Mouse (Mus musculus): ENCODE results near the gene Fgfr2.
A peak's percentile ranks its signal among the peaks of the same experiment; 100 is the strongest.
"Not testable (repeated sequence)": the region's sequence is repeated elsewhere in the genome, so short reads cannot be mapped to it uniquely, and the experiment has no call there.

The Fgfr2 gene

DNA sequence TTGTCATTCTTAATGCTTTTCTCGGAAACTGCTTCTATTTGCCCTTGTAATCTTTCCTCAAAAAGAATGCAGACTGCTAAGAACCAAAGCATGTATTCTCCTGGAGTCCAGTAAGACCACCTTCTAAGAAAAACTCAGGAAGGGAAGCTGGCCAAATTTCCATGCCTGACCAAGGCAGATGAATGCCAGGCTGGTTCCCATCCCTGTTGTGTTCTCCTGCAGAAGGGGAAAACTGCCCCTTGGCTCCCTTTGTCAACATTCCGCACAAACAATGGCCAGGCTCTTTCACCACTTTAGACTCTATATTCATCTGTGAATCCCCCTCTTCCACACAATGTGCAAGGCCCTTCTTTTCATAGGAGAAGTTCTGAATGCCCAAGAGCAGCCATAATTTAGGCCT, 5.3 kb downstream of the Fgfr2 start:
- no peak for DNase-seq

DNA sequence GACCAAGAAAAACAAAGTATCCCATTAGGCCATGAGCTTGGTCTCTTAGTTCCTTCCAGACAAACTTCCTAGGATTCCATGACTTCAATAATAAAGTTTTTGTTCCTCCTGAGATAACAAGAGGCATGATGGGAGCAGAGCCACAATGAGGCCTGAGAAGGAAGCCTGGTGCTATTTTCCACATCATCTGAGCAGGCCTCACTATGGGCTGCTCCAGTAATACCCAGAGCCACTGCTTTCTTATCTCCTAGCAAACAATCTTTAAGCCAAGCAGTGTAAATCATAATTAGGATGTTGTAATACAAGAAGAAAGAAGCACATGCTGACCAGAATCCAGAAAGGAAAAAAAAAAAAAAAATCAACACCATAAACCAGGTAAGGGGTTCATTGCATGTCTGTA, 6.6 kb downstream of the Fgfr2 start:
- no peak for DNase-seq

DNA sequence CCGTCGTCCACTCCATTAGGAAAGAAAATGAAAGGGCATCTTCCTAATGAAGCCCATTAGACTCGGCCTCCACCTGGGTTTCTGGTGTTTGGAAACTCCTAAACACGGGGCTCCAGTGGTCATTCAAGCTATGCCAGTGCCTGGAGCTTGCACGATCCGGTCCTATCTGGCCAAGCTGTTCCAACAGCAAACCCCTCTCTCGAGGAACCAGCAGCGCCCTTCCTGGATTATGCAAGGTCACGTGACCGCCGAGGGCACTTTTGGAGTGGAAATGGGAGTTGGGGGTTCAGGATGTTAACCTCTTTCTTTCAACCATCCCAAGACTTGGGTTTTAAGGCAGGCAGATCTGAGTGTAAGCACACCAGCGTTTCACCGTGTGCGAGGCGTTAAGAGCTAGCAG, 7.3 kb downstream of the Fgfr2 start:
- DNase-seq: peak; percentile 47

DNA sequence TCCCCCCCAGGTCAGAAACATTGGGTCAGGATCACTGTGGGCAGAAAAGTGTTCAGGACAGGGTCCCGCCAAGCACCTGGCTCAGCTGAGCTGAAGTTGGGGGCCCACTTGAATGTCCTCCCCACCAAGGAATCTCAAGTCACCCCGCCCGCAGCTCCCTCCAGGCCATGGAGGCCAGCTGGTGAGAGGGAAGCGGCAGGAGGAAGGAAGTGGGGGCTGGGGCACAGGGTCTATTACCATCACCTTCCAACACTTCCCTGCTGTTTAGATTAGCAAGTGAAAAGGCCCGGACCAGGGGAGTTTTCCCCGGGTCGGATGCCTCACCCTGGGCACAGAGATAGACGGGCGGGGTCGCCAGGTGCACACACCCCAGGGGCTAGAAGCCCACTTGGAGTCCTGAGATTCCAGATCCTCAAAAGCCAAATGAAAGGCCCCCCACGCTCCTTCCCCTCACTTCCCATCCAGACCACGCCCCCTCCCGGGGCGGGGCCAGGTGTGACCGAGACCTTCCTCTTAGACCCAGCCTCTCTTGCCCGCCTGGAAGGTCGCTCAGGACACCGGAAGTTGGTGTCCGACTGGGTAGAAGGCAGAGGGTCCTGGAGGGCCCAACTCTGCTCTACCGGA, 8.2 kb downstream of the Fgfr2 start:
- DNase-seq: no peak

DNA sequence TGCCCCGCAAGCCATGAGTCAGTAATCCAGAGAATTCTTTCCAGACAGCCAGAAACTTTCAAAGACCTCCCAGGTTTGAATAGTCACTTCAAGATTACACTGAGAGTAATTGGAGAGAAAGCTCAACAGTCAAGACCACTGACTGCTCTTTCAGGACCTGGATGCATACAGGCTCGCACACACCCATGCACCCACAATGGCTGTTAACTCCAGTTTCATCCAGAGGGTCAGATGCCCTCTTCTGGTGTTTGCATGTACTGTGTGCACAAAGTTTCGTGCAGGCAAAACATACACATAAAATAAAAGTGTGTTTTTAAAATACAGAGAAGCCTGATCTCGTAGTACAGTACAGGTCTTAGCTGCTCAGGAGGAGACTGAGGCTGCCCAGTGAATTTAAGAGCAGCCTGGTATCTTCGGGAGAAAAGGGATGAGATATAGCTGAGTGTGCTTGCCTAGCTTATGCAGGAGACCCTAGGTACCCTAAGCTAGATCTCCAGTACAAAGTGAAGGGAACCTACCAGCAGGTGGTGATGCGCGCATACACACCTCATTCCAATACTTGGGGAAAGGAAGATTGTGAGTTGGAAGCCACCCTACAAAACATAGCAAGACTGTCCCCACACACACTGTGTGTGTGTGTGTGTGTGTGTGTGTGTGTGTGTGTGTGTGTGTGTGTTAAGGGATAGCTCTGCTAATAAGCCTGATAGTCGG, 9.8 kb downstream of the Fgfr2 start:
- DNase-seq: no peak

DNA sequence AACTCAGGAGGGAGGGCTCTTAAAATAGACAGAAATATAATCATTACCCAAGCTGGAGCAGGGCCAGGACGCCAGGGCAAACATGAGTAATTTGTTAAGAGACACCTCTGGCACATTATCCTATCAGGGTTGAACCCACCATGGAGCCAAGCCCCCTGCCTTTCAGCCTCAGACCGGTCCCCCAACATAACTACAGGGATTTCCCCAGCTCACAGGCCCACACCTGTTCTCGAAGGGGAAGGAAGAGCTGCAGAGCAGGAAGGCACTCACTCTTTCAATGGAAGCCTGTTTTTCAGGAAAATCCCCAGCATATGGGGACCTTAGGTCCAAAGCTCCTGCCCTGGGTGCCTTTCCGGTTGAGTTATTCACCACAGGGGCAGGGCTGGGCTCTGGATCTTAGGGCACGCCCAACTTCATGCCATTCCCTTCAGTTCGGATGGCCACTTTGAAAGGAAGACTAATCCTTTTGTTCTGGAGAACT, 10.8 kb downstream of the Fgfr2 start:
- no peak for DNase-seq

DNA sequence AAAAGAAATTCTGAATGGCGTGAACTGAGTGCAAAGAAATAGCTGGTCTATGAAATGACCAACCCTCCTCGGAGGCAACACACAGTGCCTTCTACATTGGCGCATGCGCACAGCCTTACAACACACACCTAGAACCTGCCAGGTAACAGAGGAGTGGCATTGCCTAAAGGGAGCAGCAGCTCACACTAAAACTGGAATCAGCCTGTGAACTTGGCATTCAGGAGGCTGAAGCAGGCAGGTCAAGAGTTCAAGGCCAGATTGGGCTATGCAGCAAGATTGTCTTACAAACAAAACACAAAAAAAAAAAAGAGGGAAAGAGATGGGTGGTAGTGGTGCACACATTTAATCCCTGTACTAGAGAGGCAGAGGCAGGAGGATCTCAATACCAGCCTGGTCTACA, 13.7 kb downstream of the Fgfr2 start:
- DNase-seq: no peak

DNA sequence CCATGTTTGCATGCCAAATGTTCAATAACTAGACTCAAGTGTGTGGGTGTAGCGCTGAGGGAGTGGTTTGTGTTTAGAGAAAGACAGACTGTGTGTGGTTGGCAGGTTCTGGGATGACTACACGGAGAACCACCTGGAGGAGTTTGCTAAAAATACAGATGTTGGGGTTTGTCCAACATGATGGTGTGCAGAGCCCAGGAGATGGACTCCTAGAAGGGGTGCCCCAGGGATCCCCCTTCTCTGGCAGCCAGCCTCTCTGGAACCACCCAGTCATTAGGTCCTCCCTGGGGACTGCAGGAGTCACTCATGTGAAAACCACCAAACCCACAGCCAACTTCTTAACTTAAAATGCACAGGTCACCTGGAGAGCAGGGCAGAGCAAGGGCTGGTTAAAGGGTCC, 14.5 kb downstream of the Fgfr2 start:
- DNase-seq: no peak

DNA sequence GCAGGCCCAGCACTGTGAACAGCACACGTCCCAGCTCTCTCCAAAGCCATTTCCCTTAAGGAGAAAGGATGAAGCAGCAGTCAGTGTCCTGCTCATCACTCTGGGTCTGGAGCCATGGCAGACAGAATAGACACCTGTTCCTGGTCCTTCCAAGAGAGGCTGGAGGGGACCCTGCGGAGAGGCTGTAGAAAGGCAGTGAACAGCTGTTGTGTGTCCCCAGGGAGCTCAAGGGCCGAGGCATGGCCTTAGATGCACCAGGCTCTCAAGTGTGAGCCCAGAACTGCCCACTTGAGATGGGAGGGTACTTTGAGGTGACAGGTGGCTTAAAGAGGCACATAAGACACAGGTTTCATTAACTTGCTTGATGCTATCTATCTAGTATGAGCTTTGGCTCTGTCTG, 20.6 kb downstream of the Fgfr2 start:
- no peak for DNase-seq

DNA sequence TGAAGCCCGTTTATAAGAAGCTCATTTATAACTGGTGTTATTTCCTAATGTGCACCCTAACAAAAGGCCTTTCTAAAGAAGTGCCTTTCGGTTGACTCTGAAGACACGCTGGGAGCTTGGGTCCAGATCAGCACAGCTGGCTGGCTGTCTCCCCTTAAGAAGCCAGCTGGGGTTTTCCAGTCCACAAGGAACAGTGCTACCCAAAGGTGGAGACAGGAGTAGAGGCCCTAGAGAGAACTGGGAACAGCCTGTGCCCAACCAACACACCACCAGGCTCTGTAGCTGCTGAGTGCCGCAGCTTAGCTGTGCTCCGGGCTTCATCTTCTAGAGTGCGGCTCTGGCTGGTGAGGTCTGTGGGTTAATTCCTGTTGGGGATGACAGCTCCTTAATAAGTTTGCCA, 22.1 kb downstream of the Fgfr2 start:
- DNase-seq: no peak

DNA sequence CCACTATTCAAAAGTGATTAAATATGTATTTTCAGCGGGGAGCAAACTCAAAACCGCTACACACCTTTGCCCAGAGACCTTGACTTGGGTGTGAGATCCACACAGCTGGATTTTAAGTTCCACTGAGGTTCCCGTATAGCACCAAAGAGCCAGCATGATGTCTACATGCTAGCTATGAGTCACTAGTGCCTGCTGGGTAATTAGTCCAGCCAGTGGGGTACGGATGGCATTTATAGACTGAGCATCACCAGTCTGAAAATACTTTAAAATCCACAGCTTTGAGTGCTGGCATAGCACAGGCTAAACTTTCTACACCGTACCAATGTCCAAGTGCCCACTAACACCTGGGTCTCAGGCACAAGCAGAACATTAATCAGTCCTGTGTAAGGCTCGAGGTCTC, 23.0 kb downstream of the Fgfr2 start:
- no peak for DNase-seq

DNA sequence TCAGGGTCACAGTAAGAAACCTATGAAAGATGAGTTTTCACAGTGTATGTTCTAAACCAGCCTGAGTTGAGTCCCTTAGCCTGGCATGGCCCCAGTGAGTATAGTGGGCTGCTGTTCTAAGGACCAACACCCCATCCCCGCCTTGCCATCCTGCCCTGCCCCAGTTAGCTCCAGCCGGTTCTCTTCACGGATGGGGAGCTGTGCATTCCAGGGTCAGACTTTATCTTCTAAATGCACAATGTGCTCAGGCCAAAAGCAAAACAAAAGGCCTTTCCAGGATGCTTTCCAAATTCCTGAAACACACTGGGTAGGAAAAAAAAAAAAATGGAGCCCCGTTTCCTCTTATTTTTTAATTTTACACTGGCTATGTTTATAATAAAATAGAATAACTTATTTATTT, 23.9 kb downstream of the Fgfr2 start:
- peak; percentile 44 for DNase-seq

DNA sequence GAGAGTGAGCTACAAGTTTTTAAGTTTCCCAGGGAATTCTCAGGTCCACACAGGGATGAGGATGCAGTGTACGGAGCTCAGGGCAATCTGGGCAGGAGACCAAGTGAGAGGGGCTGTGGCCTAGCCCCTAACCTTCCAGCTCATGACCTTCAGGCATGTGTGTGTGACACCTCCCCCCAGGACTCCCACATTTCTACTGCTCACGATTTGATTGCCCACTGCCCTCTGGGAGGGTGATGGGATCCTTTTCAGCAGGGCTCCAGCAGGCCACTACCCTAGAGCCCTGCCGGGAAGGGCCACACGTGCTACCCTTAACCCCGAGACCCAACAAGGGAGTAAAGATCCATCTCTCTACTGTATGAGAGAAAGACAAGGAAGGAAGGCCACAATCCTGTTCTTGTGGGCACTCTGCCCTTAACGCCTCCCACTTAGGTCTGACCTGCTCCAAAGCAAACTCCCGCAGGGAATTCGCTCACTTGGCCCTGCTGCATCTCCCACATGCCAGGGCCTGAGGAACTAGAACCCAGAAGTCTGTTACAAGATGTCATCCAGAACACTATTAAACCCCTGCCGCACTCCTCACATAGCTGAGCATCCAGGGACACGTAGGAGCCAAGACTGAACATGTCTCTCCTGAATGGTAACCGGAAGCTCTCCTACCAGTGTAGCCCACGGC, 24.9 kb downstream of the Fgfr2 start:
- no peak for DNase-seq

DNA sequence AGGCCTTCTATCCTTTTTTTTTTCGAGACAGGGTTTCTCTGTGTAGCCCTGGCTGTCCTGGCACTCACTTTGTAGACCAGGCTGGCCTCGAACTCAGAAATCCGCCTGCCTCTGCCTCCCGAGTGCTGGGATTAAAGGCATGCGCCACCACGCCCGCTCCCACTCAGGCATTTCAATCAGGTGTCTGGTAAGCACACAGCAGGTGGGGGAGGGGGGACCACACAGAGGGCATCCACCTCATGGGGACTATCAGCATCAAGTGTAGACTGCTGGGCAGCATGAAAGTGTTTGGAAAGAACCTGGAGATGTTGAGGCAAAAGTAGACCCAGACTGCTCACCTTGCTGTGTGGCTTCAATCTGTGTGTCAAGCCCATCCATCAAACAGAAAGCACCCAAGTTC, 27.5 kb downstream of the Fgfr2 start:
- not testable (repeated sequence) for DNase-seq

DNA sequence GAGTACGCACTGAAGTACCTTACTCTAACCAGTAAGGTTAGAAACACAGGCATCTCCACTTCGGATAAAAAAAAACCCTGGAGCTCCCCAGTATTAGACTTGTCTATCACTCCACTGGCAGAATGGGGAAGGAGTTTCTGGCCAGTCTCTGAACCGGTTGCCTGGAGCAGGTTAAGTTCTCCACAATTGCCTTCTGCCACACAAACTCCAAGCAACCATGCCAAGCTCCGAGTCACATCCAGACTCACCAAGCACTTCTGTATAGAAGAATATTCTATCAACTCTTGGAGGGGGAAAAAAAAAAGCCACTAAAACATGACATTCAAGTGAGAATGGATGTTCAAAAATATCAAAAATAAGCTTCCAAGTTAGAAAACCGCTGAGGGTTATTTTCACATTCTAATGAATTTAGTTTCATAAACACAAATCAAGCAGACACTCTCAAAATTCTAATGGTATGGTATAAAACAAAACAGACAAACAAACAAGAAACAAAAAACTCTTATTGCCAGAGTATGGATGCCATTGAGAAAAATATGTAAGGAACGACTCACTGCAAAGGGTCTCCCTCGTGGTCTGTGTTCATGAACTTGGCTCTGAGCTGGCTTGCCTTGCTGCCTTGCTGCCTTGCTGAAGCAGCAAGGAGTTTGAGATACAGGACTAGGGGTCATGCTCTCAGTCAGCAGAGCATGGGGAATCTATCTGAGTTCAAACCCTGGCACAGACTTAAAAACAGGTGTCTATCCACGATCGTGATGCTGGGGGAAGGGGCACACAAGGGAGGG, 28.2 kb downstream of the Fgfr2 start:
- DNase-seq: no peak

DNA sequence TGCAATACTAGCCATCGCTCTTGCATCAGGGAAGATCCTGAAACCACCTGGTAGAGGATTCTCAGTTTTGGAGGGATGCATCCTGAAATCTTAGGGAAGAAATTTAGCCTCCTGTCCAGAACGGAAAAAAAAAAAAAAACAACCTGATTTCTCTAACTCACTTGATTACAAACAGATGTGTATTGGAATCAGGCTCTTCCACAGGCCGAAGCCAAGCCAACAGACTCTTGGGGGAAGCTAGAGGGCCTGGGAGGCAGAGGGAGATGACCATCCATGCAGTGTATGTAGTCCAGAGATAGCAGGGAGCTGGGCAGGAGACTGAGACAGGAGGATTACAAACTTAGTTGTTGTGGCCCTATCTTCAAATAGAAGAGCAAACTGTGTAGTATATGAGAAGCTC, 29.0 kb downstream of the Fgfr2 start:
- no peak for DNase-seq

DNA sequence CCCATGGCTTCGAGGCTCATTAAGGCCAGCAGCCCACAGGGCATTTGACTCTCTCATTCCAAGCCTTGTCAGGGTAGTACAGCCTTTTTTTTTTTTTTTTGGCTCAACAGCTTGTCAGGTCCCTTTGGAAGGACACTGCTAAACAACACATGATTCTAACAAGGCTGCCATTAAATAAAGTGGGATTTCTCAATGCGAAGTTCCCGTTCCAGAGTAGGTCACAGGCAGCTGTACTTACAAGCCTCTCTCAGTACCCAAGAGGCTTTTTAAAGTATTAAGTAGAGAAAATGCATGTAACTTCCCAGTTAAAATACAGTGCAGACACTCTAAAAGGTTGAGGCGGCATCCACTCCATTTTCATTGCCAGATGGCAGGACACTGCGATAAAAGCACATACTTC, 29.4 kb downstream of the Fgfr2 start:
- DNase-seq: no peak

DNA sequence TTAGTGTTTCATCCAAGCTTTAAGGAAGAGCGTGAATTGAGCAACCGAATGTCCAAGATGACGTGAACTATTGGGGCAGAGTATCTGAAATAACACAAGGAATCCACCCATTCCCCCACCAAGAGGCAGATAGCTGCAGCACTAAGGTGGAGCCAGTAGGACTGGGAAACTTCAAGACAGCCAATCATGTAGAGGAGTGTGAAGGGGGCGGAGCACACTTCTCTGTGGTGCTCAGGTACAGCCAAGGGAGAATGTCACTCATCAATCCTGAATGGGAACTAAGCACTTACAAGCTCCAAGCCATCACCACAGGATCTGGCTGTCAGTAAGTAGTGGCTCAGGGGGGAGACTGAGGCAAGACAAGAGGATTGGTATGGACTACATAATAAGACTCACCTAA, 32.5 kb downstream of the Fgfr2 start:
- no peak for DNase-seq

DNA sequence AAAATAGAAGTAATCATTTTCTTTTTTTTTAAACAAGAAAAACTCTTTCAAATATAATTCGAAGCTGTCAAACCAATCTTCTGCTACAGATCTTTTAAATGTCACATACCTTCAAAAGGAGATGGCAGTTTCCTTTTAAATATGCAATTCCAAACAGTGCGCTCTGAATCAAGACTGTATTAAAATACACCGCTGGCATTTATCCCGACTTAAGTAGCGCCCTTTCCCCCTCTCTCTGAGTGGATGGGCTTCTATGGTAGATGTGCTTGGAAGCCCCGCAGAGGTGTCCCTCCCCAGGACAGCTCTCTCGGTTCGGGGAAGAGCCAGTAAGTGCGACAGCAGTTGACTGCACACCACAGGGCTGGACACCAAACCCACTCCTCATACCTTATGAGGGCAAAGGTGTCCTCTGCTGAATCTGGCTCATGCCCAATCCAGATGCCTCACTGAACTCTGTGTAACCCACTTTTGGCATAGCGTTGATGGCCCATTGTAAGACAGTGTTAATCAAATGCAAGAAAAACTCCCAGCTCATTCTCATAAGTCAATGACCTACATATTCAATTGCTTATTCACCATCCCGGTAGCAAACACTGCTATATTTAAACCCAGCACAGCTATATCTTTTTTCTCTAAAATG, 33.4 kb downstream of the Fgfr2 start:
- DNase-seq: no peak

DNA sequence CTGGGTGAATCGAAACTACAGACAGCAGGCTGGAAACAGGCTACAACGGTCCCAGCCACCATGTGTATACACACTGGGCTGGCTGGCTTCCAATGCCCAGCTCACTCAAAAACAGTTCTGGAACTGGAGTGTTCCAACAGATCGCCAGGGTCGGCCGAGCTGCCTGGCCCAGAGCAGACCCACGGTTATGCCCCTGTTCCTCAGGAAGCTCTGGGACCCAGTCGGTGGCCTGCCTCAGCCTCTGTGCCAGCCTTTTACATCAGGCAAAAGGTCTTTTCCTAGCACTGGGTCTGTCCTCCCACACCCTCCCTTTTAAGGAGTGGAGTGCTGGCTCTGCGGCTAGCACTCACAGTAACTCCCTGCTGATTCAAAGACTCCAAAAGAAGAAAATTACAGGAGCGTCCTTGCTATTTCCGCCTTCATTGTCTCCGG, 34.3 kb downstream of the Fgfr2 start:
- DNase-seq: peak; percentile 84

DNA sequence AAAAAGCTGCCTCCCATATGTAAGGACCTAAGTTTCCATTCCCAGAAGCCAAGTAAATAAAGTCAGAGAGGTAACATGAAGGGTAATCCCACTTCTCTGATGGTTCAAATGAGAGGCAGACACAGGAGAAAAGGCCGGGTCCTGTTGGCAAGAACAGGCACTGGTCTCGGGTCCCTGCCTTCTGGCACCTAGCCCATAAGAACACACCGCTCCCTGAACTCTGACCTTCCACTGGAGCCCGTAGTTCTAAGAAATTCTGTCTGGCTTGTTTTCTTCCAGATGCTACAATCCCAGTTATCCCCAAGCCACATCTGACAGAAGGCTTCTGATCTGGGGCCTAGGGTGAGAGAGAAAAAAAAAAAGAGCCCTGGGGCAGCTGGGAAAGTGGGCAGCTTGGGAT, 34.7 kb downstream of the Fgfr2 start:
- DNase-seq: no peak

DNA sequence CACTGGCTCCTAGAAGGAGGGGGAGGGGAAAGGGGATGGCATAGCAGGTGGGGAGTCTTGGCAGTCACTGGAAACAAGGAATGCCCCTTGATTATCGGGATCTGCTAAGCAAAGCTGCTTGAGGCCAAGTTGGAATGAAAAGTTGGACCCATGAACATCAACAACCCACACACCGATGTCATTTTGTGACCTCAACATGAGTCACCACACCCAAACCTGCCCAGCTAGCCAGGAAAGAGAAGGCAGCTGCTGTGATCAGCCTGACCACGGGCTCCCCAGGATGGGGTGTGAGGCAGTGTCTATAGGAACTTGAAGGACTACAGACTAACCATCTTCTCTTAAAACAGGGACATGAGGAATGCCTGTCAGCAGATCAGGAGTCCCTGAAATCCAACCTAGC, 37.7 kb downstream of the Fgfr2 start:
- DNase-seq: no peak
